Mouse (Mus musculus) heart, adult 9 months (tissue): ENCODE measurements around the gene Wdr59.
A peak's percentile ranks its signal among the peaks of the same experiment; 100 is the strongest.

Experiments
- DNase-seq, 2 experiments: peaks; one replicate each; pipeline ENCODE4 v3.0.0; 2022; ENCODE audit warnings: low spot score in 2 of 2

Gene Wdr59

DNA sequence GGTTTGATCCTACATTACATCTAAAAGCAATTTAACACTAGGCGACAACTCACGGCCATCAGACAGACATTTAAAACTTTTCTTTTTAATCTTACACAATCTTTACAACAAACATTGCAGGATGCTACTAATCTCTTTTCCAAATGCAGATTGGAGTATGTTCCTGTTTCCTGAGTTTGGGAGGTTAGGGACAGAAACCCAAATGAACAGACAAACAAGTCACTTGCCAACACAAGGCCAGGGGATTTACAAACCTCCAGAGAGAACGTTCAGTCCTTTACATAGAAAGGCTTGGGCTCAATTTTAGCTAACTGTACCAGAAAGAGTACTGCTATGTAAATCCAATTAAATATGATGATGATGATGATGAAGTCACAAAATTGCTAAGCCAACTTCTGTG, 28.7 kb downstream of the Wdr59 start:
- peak in 1 of 2 experiments; percentile 56 for DNase-seq

DNA sequence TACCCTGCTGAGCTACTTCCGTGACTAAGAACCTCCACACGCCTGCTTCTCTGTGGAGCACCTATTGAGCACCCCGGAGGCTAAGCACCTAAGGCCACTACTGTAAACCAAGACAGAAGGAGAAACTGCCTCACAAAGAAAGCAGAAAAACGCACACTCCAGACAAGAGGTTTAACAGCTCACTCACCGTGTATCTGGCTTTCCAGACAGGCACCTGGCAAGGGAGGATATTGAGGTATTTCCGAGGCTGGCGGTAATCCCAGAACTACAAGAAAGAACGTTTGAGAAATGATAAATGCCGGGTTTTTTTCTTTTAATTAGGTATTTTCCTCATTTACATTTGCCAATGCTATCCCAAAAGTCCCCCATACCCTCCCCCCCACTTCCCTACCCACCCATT, 29.4 kb downstream of the Wdr59 start:
- peak in 1 of 2 experiments; percentile 35 for DNase-seq

- no peak for DNase-seq
Observed at GRCm38 (mm10) chr8:111491191-111491590, 30.7 kb downstream of the Wdr59 start.

GRCm38 (mm10) chr8:111490034-111490591, 31.8 kb downstream of the Wdr59 start:
- DNase-seq = peak in 1 of 2 experiments; percentile 16

DNA sequence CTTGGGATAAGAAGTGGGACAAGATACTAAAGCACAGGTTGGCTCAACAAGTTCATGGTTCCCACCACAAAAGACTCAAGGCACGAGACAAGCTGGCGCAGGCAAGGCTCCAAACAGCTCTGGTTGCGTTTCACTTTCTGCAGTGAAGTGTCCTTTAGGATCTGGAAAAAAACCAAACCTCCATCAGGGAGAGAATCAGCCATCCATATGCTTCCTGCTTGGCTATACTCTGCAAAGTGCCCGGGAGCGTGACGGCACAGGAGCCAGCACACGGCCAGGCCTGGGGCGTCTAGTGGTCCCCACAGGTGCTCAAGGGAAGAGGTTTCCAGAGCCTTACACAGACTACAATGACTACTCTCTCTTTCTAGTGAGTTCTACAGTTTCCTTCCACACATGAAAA, 41.2 kb downstream of the Wdr59 start:
- DNase-seq = no peak

GRCm38 (mm10) chr8:111477761-111478465, 44.0 kb downstream of the Wdr59 start:
- DNase-seq = no peak

- no peak for DNase-seq
Observed at GRCm38 (mm10) chr8:111471526-111472081, 50.3 kb downstream of the Wdr59 start.

- DNase-seq = no peak
Observed at GRCm38 (mm10) chr8:111469013-111469412, 52.9 kb downstream of the Wdr59 start.

- no peak for DNase-seq
Observed at GRCm38 (mm10) chr8:111465341-111465740, 56.6 kb downstream of the Wdr59 start.

DNA sequence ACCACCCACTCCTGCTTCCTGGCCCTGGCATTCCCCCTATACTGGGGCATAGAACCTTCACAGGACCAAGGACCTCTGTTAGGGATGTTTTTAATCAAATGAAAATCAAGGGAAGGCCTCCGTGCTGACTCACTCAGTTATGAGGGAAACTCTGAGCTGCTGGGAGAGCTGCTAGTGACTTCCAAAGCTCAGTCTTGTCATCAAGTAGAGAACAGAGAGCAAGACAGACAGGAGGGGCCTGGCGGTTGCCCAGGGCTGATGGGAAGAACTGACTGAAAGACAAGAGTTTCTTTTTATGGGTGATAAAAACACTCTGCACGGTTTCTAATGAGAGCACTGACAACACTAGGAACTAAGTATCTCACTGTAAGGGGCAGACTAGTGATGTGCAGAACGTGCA, 57.4 kb downstream of the Wdr59 start:
- peak in 1 of 2 experiments; percentile 20 for DNase-seq

GRCm38 (mm10) chr8:111449671-111450070, 72.2 kb downstream of the Wdr59 start:
- DNase-seq = peak; percentile 33 to 50

GRCm38 (mm10) chr8:111445960-111446660, 75.8 kb downstream of the Wdr59 start:
- DNase-seq = peak; percentile 21 to 45

DNA sequence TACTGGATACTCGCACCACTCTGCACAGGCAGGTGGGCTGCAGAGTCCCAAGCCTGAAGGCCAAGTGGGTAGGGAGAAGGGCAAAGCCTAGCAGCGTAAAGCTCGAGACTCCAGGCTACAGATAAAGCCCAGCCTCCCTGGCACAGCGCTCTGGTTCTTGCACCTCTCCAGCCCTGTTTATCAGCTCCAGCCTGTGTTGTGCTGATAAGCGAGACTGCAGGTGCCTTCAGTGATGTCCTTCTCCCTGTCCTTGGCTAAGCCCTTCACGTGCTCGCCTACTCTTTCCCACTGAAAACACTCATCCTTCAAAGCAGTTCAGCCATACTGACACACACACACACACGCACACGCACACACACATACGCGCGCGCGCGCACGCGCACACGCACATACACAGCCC, 76.3 kb downstream of the Wdr59 start:
- DNase-seq = no peak

DNA sequence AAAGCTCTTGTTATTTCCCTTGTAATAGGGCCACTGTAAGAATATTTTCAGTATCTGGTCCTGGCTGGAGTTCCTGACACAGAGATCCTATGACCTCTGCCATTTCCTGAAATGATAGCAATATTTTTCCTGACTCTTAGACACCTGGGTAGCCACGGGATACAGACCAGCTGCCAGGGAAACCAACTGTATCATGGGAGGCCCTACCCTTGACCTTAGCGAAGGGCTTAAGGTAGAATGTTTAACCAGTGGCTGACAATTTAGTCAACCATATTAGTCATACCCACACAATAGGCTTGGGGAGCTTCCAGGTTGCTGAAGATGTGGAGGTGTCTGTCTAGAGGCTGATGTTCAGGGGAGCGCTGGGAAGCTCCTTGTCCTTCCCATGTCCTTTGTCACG, 77.6 kb downstream of the Wdr59 start:
- DNase-seq = no peak

GRCm38 (mm10) chr8:111439189-111439588, 82.7 kb downstream of the Wdr59 start:
- DNase-seq = peak in 1 of 2 experiments; percentile 62

- no peak for DNase-seq
Observed at GRCm38 (mm10) chr8:111435071-111435828, 86.6 kb downstream of the Wdr59 start.

- no peak for DNase-seq
Observed at GRCm38 (mm10) chr8:111424646-111425045, 97.2 kb downstream of the Wdr59 start.

DNA sequence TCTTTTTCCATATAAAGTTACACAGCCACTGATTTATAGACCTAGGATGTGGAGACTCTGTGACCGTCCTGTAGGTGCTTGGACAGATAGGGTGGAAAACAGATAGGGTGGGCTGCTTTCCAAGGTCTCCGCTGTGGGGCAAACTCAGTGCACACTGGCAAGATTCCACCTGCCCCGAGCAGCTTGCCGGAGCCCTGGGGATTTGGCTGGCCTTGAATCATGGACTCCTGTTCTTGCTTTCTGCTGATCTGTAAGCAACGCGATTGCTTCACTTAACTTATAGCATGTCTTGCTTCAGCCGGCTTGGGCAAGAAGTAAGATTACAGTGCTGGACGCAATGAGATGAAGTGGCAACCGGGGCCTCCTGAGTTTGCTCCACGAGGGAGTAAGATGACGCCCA, 97.7 kb downstream of the Wdr59 start:
- no peak for DNase-seq

DNA sequence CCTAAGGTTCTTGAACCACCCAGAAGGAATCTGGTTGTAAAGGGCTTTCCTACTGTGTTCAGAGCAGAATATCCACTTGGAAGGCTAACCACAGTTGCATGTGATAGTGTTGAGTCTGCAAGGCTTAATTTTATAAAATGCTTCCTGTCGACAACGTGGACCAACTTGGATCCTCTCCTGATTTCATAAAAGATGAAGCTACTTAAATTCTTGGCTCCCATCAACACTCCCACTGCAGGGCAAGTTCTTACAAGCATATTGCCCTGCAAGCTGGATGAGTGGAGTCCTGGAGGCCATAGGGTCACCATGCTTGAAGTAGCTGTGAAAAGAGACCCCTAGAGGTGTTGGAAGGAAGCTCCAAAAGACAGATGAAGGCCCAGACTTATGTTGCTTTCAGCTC, 99.3 kb downstream of the Wdr59 start:
- no peak for DNase-seq

GRCm38 (mm10) chr8:111419171-111419570, 102.7 kb downstream of the Wdr59 start:
- DNase-seq = no peak

DNA sequence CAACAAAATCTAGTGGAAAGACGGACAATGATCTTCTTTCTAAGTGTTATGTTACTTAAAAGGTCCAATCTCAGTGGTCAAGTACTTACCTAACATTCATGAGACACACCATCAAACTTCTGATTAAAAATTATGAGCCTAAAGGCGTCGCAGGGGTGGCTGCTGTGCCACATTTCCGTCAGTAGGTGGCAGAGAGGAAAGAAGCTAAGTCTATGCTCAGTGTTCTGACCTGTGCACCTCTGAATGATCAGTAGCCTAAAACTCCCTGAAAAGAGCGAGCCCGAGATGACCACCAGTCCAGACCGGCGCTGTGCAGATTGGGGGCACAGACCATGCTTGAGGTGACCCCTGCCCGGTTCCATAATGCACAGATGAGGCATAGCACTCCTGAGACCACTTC, 103.3 kb downstream of the Wdr59 start:
- DNase-seq = no peak

GRCm38 (mm10) chr8:111417222-111417621, 104.7 kb downstream of the Wdr59 start:
- no peak for DNase-seq
